Mouse (Mus musculus): ENCODE measurements at regions not wholly inside any gene's neighbourhood (a gene's known extent, or its start where the extent isn't known, plus 50 kb on each side); places are given as distances from the start of the nearest gene placed in this dataset.

- no peak for DNase-seq (ENCODE audit: low read depth)
Measured at GRCm38 (mm10) chr8:126659691-126660657, 66.2 kb upstream of the Irf2bp2 start.

GRCm38 (mm10) chr8:126657546-126657945, 63.8 kb upstream of the Irf2bp2 start:
- no peak for DNase-seq (ENCODE audit: low read depth)

GRCm38 (mm10) chr8:126656554-126657260, 62.9 kb upstream of the Irf2bp2 start:
- DNase-seq (ENCODE audit: low read depth): no peak

- no peak for DNase-seq (ENCODE audit: low read depth)
Measured at GRCm38 (mm10) chr8:126655565-126655964, 61.8 kb upstream of the Irf2bp2 start.

GRCm38 (mm10) chr8:126654353-126654752, 60.6 kb upstream of the Irf2bp2 start:
- no peak for DNase-seq (ENCODE audit: low read depth)

- no peak for DNase-seq (ENCODE audit: low read depth)
Measured at GRCm38 (mm10) chr8:126652151-126652550, 58.4 kb upstream of the Irf2bp2 start.

- DNase-seq (ENCODE audit: low read depth): no peak
Measured at GRCm38 (mm10) chr8:126650945-126651344, 57.2 kb upstream of the Irf2bp2 start.

GRCm38 (mm10) chr8:126649305-126649704, 55.5 kb upstream of the Irf2bp2 start:
- DNase-seq (ENCODE audit: low read depth): no peak

- DNase-seq (ENCODE audit: low read depth): no peak
Measured at GRCm38 (mm10) chr8:126647350-126647749, 53.6 kb upstream of the Irf2bp2 start.

GRCm38 (mm10) chr8:126646604-126647311, 53.0 kb upstream of the Irf2bp2 start:
- no peak for DNase-seq (ENCODE audit: low read depth)

GRCm38 (mm10) chr8:126644179-126644578, 50.4 kb upstream of the Irf2bp2 start:
- no peak for DNase-seq (ENCODE audit: low read depth)

Data from c-Kit-positive CD71-negative TER-119-negative erythroid progenitor cells, embryonic 14.5 days (primary cell).